Mouse (Mus musculus) lung, postnatal 4 days (tissue): ENCODE measurements at regions not wholly inside any gene's neighbourhood (a gene's known extent, or its start where the extent isn't known, plus 50 kb on each side); places are given as distances from the start of the nearest gene placed in this dataset.

Experiments
- DNase-seq, 2 experiments: peaks; one replicate each; pipeline ENCODE4 v3.0.0; 2021

DNA sequence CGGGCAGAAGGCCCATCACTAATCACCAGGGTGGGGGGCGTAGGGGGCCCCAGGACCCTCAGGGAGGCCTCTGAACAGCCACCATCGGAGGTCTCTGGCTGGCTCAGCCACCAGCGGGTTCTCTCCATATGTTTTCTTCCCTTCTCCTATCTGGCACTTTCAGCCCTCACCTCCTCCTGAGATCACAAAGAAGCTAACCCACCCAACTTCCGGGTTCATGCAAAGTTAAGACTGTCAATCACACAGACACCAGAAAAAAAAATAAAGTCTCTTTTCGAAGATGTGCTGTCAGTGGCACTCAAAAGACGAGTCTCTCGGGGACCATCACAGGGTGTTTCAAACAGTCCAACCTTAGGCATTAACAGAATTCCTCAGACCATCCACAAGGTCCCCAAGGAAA lies 314.2 kb downstream of the Sox9 start:
- no peak for DNase-seq

DNA sequence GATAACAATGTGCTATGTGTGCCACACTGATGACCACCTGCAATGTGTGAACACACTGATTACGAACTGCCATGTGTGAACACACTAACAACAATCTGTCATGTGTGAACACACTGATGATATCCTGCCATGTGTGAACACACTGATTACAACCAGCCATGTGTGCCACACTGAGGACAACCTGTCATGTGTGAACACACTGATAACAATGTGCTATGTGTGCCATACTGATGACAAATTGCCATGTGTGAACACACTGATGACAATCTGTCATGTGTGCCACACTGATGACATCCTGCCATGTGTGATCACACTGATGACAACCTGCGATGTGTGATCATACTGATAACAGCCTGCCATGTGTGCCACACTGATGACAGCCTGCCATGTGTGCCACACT lies 316.3 kb downstream of the Sox9 start:
- DNase-seq = no peak

DNA sequence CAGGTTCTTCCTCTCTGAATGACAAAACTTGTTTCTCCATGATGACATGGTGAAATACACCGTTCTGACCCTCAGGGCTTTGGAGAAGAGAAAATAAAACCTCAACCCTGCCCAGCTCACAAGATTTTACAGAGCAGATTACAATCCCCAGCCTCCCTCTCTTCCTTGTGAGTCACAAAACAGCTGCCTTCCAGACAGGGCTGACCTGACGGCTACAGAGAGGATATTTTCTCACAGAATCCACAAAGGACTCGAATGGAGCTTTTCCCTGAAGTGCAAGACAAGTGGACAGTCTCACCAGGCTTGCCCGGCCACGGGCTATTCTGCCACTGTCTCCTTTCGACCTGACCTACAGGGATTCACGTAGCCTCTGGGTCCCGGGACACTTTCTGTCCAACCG lies 318.8 kb downstream of the Sox9 start:
- peak in 1 of 2 experiments; percentile 21 for DNase-seq

- DNase-seq = peak; percentile 80 to 91
Measured at GRCm38 (mm10) chr11:113101534-113101933, 319.5 kb downstream of the Sox9 start.

GRCm38 (mm10) chr11:113103161-113103845 lies 321.3 kb downstream of the Sox9 start:
- no peak for DNase-seq

GRCm38 (mm10) chr11:113105371-113105770 lies 323.3 kb downstream of the Sox9 start:
- DNase-seq = no peak

GRCm38 (mm10) chr11:113107205-113107844 lies 325.3 kb downstream of the Sox9 start:
- DNase-seq = no peak

DNA sequence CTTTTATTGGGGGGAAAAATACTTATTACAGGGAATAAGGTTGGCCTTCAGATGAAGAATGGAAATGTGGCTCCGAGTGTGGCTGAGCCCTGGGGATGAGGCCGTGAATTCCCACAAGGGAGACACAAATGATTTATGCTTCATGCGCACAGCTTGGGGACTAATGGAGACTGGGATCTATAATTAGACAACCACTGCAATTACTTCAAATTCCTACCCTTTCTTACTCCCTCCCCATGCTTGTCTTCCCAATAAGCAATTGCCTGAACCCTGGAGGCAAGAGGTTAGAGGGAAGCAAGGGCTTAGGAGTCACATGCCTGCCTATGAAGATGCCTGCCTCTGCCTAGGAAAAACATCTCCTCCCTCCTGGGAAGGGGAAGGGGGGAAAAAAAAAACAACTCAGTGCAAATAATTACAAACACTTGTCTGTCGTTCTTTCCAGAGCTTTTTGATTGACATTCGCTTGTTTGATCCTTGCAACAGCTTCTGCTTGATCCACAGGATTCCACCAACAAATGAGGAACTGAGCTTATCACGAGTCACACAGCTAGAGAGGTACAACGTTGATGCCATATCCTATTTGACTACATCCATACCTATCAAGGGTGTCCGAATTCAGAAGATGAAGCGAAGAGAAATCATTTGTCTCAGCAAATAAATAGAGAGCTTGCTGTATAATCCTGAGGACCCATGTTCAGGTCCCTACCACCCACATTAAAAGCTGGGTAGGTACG lies 326.1 kb downstream of the Sox9 start:
- no peak for DNase-seq

DNA sequence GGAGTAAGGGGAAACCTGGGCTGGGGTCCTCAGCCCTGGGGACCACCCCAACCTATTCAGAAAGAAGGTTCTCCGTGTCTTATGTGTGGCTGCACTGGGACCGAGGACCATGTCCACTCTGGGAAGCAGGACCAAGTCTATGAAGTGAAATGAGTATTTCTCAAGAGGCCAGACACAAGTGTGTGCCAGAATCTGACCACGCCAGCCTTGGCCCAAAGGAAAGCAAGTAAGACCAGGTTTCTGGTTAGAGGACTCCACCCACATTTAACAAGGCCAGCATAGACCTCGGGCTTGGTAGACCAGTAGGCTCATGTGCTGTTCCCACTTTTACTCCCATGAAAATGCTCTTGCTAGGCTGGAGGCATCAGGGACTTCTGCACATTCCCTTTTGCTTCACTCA lies 327.1 kb downstream of the Sox9 start:
- DNase-seq = no peak

- DNase-seq = no peak
Measured at GRCm38 (mm10) chr11:113113220-113113817, 331.3 kb downstream of the Sox9 start.

- DNase-seq = no peak
Measured at GRCm38 (mm10) chr11:113117179-113117898, 335.3 kb downstream of the Sox9 start.

DNA sequence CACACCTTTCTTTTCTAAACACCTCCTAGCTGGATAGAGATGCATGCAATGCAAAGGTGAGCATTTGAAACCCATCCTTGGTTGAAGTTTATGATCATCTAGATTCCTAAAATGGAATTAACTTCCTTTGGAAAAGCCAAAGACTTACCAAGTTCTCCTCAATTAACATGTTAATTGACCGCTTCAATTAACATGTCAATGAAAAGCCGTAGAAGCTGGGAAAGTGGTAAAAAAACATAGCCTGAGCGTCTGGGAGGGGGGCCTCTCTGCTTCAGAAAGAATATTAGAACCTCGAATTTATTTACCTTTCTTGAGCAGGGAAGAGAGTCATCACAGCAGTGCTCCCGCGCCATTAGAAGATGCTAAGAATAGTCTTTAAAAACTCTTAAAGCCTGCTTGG lies 338.5 kb downstream of the Sox9 start:
- DNase-seq = no peak

DNA sequence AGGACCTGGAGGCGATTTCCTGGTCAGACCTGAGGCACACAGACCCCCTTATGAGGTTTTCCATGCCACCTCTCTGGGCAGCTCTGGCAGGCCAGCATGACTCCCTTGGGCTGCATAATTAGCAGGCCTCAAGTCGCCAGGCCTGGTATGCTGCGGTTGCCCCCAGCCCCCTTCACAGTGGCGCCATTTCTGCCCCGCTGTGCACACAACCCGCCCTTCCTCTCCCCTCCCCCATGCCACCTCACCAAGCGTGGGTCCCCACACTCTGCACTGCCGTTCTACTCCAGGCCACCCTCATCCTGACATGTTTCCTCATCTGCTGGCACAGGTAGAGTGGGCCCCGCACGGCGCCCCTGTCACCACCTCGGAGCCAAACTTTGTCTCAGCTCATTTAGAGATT lies 339.3 kb downstream of the Sox9 start:
- DNase-seq = no peak

- no peak for DNase-seq
Measured at GRCm38 (mm10) chr11:113122137-113122536, 340.1 kb downstream of the Sox9 start.

DNA sequence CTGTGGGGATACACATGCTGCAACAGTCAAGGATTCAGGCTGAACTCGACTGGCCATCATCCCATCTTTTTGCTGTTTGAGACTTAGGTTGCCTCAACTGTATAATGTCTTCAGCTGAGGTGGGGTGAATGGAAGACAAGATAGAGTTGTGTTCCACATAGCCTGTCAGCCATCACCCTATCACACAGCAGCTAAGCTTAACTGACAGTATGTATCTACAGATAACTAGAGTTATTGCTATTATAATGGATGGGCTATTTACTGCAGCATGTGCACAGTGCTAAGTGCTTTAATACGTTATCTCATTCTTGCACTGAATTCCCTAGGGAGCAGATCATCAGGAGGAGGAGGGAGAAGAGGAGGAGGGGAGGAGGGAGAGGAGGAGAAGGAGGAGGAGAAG lies 340.9 kb downstream of the Sox9 start:
- DNase-seq = no peak

DNA sequence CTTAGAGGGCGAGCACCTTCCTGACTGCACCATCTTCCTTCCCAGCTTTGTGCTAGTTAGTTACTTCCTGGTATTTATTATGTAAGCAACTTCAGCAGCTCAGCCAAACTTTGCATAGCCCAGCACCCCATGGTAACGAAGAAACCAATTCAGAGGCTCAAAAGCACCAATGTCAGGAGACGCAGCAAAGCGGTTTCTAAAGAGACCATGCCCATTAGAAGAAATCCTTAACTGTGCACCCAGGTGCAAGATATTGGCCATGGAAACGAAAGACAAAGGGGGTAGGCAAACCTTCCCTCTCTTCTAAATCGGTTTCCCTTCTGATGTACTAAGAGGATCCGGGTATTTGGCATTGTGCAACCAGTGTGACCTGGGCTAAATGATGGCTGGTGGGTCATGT lies 343.8 kb downstream of the Sox9 start:
- DNase-seq = no peak

DNA sequence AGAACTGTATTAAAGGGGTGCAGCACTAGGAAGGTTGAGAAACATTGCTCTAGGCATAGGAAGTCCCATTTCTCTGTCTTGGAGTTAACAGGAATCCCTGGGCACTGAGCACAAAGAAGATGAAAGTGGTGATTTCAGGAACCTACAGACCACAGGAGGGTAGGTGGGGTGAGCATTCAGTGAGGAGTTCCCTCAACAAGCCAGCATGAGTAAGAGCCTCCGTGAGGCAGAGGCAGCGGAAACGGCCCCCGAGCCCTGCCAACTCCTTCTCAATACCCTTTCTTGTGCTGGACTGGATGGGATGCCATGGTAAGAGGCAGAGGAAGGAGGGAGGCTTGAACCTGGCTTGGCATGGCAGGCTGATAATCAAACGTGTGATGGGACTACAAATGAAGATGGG lies 347.2 kb downstream of the Sox9 start:
- no peak for DNase-seq

DNA sequence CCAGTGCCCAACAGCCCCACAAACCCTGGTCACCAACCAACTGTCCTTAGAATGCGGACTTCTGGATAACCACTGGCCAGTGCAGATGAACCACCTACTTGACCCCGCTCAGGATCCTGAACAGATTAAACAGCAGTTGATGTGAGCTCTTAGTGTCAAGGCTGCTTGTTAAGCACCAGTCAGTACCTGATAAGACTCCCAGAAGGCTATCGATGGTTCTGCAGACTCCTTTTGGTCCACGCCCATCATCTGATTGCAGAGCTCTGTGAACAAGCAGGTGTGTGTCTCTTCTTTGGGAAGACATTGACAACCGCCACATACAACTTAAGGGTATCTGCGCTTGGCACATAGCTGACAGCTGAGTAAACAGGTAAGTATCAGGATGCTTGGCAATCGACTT lies 348.0 kb downstream of the Sox9 start:
- DNase-seq = no peak

GRCm38 (mm10) chr11:113132078-113133064 lies 350.3 kb downstream of the Sox9 start:
- DNase-seq = peak; percentile 59 to 87

DNA sequence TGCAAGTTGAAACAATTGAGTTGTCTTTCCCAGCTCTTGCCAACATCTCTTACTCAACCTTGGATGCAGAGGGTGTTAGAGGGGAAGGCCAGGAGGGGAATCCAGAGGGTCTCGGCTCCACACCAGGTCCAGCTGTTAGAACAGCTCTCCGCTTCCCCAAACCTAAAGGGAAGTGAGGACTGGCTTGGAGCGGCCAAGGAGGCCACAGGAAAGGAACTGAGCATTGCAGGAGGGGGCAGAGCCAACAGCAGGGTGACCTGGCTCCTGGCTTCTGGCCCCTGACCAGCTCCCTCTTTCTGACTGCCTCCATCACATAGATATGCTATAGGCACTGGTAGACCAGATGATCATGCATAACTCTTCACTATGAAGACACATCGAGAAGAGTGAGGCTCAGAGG lies 351.4 kb downstream of the Sox9 start:
- no peak for DNase-seq

DNA sequence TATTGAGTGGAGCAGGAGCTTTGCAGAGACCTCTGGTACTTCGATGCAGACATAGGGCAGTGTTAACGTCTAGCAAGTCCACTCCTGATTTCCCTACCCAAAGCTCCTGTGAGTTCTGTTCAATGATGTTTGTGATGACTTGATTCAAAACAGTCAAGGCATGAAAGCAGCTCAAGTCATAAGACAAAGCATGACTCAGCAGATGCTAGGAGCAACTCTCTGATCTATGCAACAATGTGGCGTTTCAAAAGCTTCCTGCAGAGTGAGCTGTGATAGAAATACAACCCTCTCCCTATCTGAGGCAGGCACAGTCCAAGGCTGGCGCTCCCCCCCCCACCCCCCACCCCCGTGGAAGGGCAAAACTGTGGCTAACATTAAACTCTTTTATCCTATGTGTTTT lies 353.2 kb downstream of the Sox9 start:
- no peak for DNase-seq

- DNase-seq = no peak
Measured at GRCm38 (mm10) chr11:113138462-113138861, 356.4 kb downstream of the Sox9 start.
